Mouse (Mus musculus): ENCODE measurements around the gene Chil1.

GRCm38 (mm10) chr1:134221172-134221571, 39.2 kb downstream of the Chil1 start:
- no peak for TF ChIP-seq CTCF (IDR thresholded peaks at IDR 0.05; ENCODE audit: borderline replicate concordance, extremely low read depth, insufficient read depth, insufficient read length)
- TF ChIP-seq POLR2A (IDR thresholded peaks at IDR 0.05; ENCODE audit: borderline replicate concordance, extremely low read depth, insufficient read depth, insufficient read length, poor library complexity, severe bottlenecking): no peak

Data from brain, embryonic 14.5 days (tissue).